Mouse (Mus musculus) embryonic facial prominence, embryonic 10.5 days (tissue): ENCODE results near the gene Gstp2. TPM values are rescaled to one million over a fixed set of nuclear protein-coding genes. Genes with fewer than 3 reads are reported as not detected.
"Not testable (repeated sequence)": the region's sequence is repeated elsewhere in the genome, so short reads cannot be mapped to it uniquely, and the experiment has no call there.

Source experiments
- DNase-seq: peaks from one replicate; pipeline ENCODE4 v3.0.0-alpha.2; 2017; ENCODE audit warnings: low spot score
- H3K27ac ChIP-seq: fragments of 300-500 bp; sonication (generic); replicated peaks from 2 replicates; pipeline ENCODE4 v1.5.1; 2016; ENCODE audit warnings: mild to moderate bottlenecking
- H3K27me3 ChIP-seq: fragments of 300-500 bp; sonication (generic); replicated peaks from 2 replicates; pipeline ENCODE4 v1.6.1; 2016; ENCODE audit warnings: low read depth, mild to moderate bottlenecking; ENCODE audit not compliant: poor library complexity, severe bottlenecking
- H3K36me3 ChIP-seq: fragments of 300-500 bp; sonication (generic); replicated peaks from 2 replicates; pipeline ENCODE4 v1.6.1; 2016; ENCODE audit warnings: mild to moderate bottlenecking, moderate library complexity
- H3K4me1 ChIP-seq: fragments of 300-500 bp; sonication (generic); 2 replicates; pipeline ENCODE4 v1.6.1; 2016
- H3K4me3 ChIP-seq: fragments of 300-500 bp; sonication (generic); 2 replicates; pipeline ENCODE4 v1.5.1; 2016; ENCODE audit warnings: mild to moderate bottlenecking, moderate library complexity
- H3K9me3 ChIP-seq: fragments of 300-500 bp; sonication (generic); 2 replicates; pipeline ENCODE4 v1.6.1; 2016; ENCODE audit warnings: mild to moderate bottlenecking
- WGBS: fragments of 180-500 bp; shearing (Covaris S2); methylation state at CpG from one replicate; pipeline ENCODE4 v1.1.7; 2016; 5-methylcytosine and 5-hydroxymethylcytosine counted together
- polyA plus RNA-seq: library from polyadenylated mRNA; unstranded; fragments of >200 nt; fragmentation: Nextera tagmentation; extraction: Ambion mirVana; gene quantifications from 2 replicates; pipeline ENCODE4 v1.2.1, GENCODE M21; 2016

The Gstp2 gene
- polyA plus RNA-seq, 1 experiment from 2014 or later: 3.7 TPM

- 72% methylated on average over 8 of the region's 8 CpGs for WGBS
- Histone ChIP-seq H3K27me3 (no peaks in the 10 kb centered on the region), H3K9me3 (no peaks in the 10 kb centered on the region), H3K4me3 (no peak overlapping the region), H3K4me1 (no peaks in the 10 kb centered on the region), H3K27ac (no peak overlapping the region), H3K36me3 (no peaks in the 10 kb centered on the region)
- no peak for DNase-seq
Observed at GRCm38 (mm10) chr19:4055216-4055946, 9.6 kb upstream of the Gstp2 start.

GRCm38 (mm10) chr19:4054613-4055012 lies 8.8 kb upstream of the Gstp2 start:
- no peak for DNase-seq
- 86% methylated on average over 5 of the region's 5 CpGs for whole genome bisulfite sequencing
- H3K4me3 ChIP-seq: no peak overlapping the region

GRCm38 (mm10) chr19:4052516-4053030 lies 6.8 kb upstream of the Gstp2 start:
- WGBS: 78% methylated on average over 5 of the region's 5 CpGs
- Histone ChIP-seq H3K4me3 (no peak overlapping the region), H3K9me3 (no peaks in the 10 kb centered on the region), H3K36me3 (no peaks in the 10 kb centered on the region), H3K4me1 (no peaks in the 10 kb centered on the region), H3K27me3 (no peaks in the 10 kb centered on the region), H3K27ac (no peak overlapping the region)
- DNase-seq: no peak

More at GRCm38 (mm10) chr19:4054613-4055012, 8.8 kb upstream of the Gstp2 start:
- no peaks in the 10 kb centered on the region for H3K36me3 ChIP-seq
- no peaks in the 10 kb centered on the region for H3K9me3 ChIP-seq
- H3K27me3 ChIP-seq: no peaks in the 10 kb centered on the region
- no peaks in the 10 kb centered on the region for H3K4me1 ChIP-seq
- H3K27ac ChIP-seq: no peak overlapping the region

- H3K27me3 ChIP-seq: no peaks in the 10 kb centered on the region
- H3K9me3 ChIP-seq: no peaks in the 10 kb centered on the region
- DNase-seq: peak; percentile 76
- H3K36me3 ChIP-seq: no peaks in the 10 kb centered on the region
- no peaks in the 10 kb centered on the region for H3K4me1 ChIP-seq
- H3K4me3 ChIP-seq: no peak overlapping the region
- no peak overlapping the region for H3K27ac ChIP-seq
- WGBS: 54% methylated on average over 10 of the region's 10 CpGs
Observed at GRCm38 (mm10) chr19:4051741-4052515, 6.1 kb upstream of the Gstp2 start.

- no peak for DNase-seq
- H3K9me3 ChIP-seq: no peaks in the 10 kb centered on the region
- no peaks in the 10 kb centered on the region for H3K36me3 ChIP-seq
- no peaks in the 10 kb centered on the region for H3K27me3 ChIP-seq
- no peak overlapping the region for H3K4me3 ChIP-seq
- WGBS: 96% methylated on average over 5 of the region's 5 CpGs
- no peaks in the 10 kb centered on the region for H3K4me1 ChIP-seq
- no peak overlapping the region for H3K27ac ChIP-seq
Observed at GRCm38 (mm10) chr19:4051016-4051415, 5.2 kb upstream of the Gstp2 start.

- not testable (repeated sequence) for H3K36me3 ChIP-seq, H3K4me3 ChIP-seq, H3K27ac ChIP-seq, DNase-seq, H3K27me3 ChIP-seq, H3K9me3 ChIP-seq, H3K4me1 ChIP-seq
- WGBS: 82% methylated on average over 5 of the region's 5 CpGs
Observed at GRCm38 (mm10) chr19:4049069-4049468, 3.2 kb upstream of the Gstp2 start.

- 14% methylated on average over 4 of the region's 4 CpGs for WGBS
- DNase-seq: peak; percentile 83
- H3K4me1 ChIP-seq: peaks cover 4% of the 10 kb centered on the region; the same call in 1 of the 2 replicates
- H3K27me3 ChIP-seq: no peaks in the 10 kb centered on the region
- H3K9me3 ChIP-seq: no peaks in the 10 kb centered on the region
- no peak overlapping the region for H3K4me3 ChIP-seq
- no peak overlapping the region for H3K27ac ChIP-seq
- H3K36me3 ChIP-seq: no peaks in the 10 kb centered on the region
Observed at GRCm38 (mm10) chr19:4047859-4048258, 2.0 kb upstream of the Gstp2 start.

- Histone ChIP-seq H3K27ac (no peak overlapping the region), H3K4me1 (peaks cover 7% of the 10 kb centered on the region), H3K27me3 (no peaks in the 10 kb centered on the region), H3K9me3 (no peaks in the 10 kb centered on the region), H3K36me3 (no peaks in the 10 kb centered on the region), H3K4me3 (no peak overlapping the region)
- no peak for DNase-seq
- WGBS: 88% methylated on average over 8 of the region's 8 CpGs
Observed at GRCm38 (mm10) chr19:4046866-4047254, 1.0 kb upstream of the Gstp2 start.

GRCm38 (mm10) chr19:4044109-4044508 lies 1.7 kb downstream of the Gstp2 start:
- H3K36me3 ChIP-seq, H3K4me3 ChIP-seq, H3K4me1 ChIP-seq, H3K27ac ChIP-seq, H3K27me3 ChIP-seq, DNase-seq, H3K9me3 ChIP-seq: not testable (repeated sequence)
- 92% methylated on average over 5 of the region's 5 CpGs for WGBS

- Histone ChIP-seq H3K27me3 (no peaks in the 10 kb centered on the region), H3K9me3 (no peaks in the 10 kb centered on the region), H3K36me3 (no peaks in the 10 kb centered on the region), H3K4me3 (no peak overlapping the region), H3K4me1 (peaks cover 21% of the 10 kb centered on the region), H3K27ac (no peak overlapping the region)
- DNase-seq: no peak
- 81% methylated on average over 14 of the region's 14 CpGs for WGBS
Observed at GRCm38 (mm10) chr19:4042124-4042523, 3.7 kb downstream of the Gstp2 start.

- not testable (repeated sequence) for H3K9me3 ChIP-seq, DNase-seq, H3K4me3 ChIP-seq, H3K27me3 ChIP-seq, H3K36me3 ChIP-seq, H3K27ac ChIP-seq
- WGBS: 88% methylated on average over 4 of the region's 4 CpGs
- H3K4me1 ChIP-seq: peaks cover 25% of the 10 kb centered on the region
Observed at GRCm38 (mm10) chr19:4041500-4041899, 4.3 kb downstream of the Gstp2 start.

- H3K27me3 ChIP-seq, DNase-seq, H3K27ac ChIP-seq, H3K9me3 ChIP-seq, H3K4me3 ChIP-seq, H3K36me3 ChIP-seq: not testable (repeated sequence)
- H3K4me1 ChIP-seq: peaks cover 30% of the 10 kb centered on the region
- 88% methylated on average over 5 of the region's 5 CpGs for WGBS
Observed at GRCm38 (mm10) chr19:4040941-4041340, 4.9 kb downstream of the Gstp2 start.

- 0% methylated on average over 26 of the region's 26 CpGs for WGBS
- H3K27ac ChIP-seq: peak within 1 kb of the TSS; percentile 92
- no peaks in the 10 kb centered on the region for H3K27me3 ChIP-seq
- peak; percentile 87 for DNase-seq
- no peaks in the 10 kb centered on the region for H3K9me3 ChIP-seq
- peaks cover 13% of the 10 kb centered on the region for H3K36me3 ChIP-seq
- peak within 1 kb of the TSS; percentile 73 for H3K4me3 ChIP-seq
- H3K4me1 ChIP-seq: peaks cover 27% of the 10 kb centered on the region
Observed at GRCm38 (mm10) chr19:4037788-4038232, 8.0 kb downstream of the Gstp2 start, which contains the start of gene Gstp1. TSS of gene Gstp1 (minus strand) at chr19:4037985.
